Mouse (Mus musculus): ENCODE data around the gene Zdhhc12.

DNA sequence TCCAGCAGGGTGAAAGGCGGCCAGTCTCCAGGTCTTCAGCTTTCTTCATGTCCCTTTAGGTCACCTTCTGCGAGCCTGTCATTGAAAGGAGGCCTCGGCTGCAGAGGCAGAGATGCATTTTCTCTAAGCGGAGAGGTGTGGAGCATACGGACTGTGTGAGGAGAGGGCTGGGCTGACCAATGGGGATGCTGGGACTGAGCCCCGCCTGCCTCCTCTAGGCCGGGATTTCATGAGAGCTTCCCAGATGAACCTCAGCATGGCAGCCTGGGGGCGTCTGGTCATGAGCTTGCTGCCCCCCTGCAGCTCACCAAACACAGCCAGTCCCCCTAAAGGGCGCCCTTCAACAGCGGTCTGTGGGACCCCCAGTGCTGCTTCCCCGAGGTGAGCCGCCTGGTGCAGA is 8.8 kb downstream of the Zdhhc12 start:
- no peak for TF ChIP-seq POLR2A (IDR thresholded peaks at IDR 0.05; ENCODE audit: insufficient read depth, low read depth, low read length)
- TF ChIP-seq EP300 (IDR thresholded peaks at IDR 0.05; ENCODE audit: insufficient read depth, low read depth, low read length): no peak
